Mouse (Mus musculus): ENCODE results near the gene Ctla4.

Ctla4 gene

DNA sequence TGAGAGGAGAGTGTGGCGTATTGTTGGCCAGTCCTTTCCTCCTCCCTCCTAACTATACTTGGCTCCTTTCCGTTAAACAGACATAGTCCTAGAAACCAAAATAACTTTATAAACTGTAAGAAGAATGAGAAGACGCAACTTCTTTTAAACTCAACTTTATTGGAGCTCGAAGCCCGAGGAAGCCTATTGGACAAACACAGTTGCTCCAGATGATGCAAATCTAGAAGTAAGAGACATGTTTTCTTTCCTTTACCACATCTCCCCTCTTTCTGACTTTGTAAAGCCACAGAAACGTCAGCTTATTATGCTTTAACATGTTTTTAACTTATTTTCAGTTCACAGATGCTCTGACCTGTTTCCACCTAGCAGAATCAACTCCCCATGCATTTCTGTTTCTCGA is at the start of gene Ctla4:
Gene Ctla4 (plus strand): TSS at position 20 of the 400 bp plus-strand sequence.
- DNase-seq: no peak

DNA sequence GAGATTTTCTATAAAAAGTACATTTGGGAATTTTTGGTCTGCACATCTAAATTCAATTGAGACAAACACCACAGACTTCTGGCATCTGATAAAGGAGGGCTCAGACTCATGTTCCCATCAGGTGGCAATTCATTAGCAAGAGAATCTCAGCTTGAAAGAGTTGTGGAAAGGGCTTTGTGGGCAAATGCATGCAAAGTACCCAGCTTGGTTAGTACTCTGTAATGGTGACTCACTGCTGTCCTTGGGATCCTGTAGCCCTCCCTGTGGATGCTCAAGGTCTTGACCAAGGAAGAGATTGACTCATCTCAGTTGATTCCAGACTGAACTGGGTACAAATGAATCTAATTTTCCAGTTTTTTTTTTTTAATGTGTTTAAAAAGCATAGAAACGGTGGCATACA is 47.6 kb upstream of the Ctla4 start:
- DNase-seq: peak; percentile 42

DNA sequence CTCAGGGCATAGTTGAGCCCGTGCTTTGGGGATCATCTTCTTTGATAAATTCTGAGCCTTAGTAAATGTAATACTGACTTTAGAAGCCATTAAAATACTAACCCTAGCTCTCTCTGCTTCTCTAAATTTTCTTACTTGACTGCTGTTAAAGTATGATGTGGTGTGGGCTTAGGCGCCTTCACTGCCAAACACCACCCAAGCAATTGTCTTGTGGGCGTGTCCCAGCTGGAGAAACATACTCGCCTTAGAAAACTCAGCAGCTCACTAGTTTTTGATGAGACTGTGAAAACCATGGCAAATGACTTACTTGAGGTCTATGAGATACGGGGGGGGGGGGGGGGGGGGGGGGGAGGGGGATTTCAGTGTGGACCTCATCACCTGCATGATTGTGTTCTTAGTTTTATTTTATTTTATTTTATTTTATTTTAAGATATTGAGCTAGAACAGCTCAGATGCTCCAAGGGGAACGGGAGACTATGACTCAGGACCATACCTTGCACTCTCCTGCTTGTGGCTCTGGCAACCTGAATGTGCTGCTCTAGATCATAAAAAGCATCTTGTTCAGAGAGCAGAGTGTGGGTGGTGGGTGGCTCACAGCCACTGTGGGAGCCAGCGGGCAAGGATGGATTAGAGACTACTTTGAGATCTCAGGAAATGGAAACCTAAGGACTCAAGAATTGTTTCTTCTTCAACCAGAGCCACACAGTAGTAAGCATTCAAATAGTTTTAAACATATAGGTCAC is 41.3 kb upstream of the Ctla4 start:
- peak; percentile 24 for DNase-seq

DNA sequence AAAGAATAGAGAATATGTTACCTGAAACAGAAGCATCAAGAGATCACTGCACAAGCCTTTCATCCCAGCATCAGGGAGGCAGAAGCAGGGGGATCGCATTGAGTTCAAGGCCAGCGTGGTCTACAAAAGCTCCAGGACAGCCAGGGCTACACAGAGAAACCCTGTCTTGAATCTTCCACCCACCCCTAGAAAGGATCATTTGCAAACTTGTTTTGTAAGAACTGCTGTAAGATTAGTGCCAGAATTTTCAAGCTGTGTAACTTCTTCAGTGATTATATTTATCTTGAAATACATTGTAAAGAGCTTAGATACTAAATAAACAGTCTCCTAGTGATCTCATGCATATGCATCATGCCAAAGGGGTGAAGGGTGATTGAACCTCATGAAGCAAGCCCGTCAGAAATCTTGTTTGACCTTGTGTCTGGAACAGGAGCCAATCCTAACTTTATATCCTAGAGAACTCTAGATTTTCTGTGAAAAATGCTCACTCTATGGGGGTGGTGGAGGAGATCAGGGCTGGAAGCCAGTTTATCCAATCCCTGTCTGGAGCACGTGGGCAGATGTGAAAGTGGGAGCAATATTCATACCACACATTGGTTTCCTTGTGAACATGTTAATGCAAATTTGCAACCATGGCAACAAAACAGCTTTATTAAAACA is 40.1 kb upstream of the Ctla4 start:
- DNase-seq: peak; percentile 85

DNA sequence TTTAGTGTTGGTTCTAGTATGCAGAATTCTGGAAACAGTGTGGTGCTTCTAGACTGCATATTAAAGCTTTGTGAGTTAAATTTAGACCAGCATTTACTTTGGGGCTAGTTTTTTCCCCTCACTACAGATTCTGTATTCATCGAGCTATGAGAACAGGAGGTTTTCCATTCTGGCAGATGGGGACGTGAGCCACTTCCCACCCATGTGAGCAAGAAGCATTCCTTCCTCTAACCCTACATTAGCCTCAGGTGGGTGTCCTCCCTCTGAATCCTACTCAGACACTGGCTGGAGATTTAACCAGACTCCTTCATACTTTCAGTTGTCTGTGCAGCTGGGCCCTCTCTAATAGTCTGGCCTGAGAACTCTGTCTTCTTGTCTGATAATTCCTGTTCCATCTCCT is 37.7 kb upstream of the Ctla4 start:
- peak; percentile 43 for DNase-seq

DNA sequence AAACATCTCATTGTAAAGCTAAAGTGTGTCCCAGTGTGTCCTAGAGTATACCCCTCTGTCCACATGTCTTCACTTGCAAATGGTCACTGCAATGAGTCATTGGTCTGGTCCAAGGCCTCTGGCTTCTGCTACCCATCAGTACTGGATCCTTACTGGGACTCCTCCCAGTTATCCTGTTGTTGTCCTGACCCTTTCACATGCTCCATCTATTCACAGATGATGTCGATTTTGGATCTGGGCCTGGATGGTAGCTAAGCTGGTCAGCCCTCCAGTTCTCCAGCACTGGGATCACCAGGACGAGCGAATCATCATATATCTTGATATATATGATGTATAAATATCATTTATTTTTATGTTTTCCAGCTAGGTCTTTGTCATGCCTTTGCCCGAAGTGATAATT is 37.0 kb upstream of the Ctla4 start:
- peak; percentile 85 for DNase-seq

DNA sequence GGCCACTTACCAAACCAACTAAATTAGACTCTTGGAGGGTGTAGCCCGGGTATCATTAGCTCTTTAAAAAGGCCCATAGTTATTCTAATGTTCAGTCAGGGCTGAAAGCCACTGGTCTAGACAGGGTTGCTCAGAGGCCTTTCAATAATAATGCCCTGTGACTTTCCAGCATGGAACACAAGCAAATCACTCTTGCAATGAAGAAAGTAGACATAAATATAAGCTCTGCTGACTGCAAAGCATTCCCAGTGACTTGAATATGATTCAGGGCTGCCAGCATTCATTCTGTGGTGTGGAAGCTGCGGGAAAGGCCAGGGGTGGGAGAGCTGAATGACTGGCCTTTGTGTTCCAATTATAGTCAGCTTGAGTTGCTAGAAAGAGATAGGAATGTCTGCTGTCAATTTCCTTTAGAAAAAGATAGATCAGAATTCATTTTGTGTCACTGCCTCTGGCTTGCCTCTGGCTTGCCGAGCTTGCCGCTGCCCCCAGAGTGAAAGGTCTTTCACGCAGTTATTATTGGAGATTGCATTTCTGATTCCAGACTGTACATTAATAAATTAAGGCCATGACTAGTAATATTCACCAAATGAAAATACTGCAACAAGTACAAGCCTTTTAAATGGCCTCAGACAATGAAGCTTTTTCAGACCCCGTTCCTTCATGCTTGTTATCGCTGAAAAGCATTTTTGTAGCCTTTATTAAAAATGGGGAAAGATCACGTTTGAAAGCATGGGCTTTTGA is 35.6 kb upstream of the Ctla4 start:
- peak; percentile 87 for DNase-seq

DNA sequence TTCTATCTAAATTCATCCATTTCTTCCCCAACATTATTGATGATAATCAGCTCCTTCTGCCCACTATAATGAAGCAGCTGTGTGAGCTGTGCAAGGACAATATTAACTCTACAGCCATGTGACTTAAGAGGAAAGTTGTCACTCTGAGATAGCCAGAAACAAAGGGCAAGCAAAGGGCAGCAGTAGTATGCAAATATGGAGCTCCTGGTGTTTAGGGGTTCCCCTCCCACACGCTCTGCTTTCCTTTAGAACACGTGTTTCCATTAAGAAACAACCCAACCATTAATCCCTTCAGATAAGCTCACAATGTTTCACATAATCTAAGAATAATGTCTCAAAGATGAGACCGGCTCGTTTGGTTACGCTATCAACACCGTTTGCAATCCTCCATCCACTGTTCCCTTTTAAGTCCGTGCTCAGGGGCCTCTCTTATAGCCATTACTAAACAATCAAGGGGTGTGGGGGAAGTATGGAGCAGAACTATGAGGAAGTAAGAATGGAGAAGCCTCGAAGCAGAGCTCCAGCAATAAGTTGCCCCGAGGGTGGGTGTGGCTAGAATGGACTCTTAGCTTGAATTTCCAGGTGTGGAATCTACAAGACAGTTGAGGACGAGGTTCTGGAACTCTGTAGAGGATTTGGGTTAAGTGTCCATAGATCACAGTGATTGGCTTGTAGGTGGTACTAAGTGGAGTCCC is 34.6 kb upstream of the Ctla4 start:
- peak; percentile 85 for DNase-seq

DNA sequence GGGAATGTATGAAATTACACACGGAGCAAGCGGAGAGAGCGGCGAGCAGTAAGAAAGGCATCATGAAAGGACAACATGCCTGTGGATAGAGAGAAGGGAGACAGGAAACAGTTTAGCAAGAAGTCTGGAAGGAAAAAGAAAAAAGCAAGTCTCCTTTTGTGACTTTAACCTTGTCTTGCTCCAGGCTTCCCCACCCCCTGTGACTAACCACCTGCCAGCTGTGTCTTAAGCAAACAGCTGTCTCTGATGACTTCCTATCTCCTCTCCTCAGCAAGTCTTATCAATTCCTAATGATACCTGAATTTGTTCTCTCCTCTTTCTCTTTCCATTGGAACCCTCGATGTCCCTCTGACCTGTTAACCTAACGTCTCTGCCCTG is 34.0 kb upstream of the Ctla4 start:
- no peak for DNase-seq

DNA sequence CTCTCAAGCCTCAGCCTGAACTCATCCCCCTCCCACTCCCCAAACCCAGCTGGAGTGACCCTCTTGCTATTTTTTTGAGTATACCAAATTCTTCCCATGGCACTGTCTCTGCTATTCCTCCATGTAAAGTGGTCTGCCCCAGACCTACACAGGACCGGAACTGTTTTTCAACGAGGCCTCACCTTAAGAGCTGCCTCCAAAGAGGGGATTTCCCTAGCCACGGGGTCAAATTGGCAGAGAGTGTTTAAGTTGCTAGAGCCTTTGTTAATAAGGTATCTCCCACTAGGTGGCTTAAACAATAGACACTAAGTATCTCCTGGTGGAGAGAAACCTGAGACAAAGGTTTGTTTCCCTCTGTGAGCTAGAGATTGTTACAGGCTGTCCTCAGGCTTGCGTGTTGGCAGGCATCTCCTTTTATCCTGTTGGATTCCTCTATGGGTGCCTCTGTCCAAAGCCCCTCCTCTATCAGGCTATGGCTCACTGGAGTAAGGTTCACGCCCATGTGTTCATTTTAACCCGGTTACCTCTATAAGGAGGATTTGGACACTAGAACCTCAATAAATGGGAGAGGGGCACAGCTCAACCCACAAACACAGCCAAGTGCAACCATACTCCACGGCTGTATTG is 33.4 kb upstream of the Ctla4 start:
- peak; percentile 88 for DNase-seq

DNA sequence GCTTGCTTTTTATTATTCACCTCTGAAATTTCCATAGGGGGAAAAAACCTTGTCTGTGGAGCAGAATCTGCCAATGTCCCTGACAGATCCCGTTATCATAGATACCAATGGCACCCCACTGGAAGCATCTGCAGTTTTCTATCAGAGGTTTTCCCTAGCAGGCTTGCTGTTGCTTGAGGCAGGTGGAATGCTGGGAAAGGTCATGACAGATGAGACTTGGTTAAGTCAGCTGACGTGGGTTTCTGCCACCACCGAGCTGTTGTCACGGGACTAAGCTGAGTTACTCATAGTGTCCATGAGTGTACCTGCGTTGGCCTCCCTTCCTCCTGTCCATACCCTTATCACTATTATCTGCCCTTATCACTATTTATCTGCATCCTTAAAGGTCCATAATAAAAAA is 32.8 kb upstream of the Ctla4 start:
- DNase-seq: peak; percentile 64

DNA sequence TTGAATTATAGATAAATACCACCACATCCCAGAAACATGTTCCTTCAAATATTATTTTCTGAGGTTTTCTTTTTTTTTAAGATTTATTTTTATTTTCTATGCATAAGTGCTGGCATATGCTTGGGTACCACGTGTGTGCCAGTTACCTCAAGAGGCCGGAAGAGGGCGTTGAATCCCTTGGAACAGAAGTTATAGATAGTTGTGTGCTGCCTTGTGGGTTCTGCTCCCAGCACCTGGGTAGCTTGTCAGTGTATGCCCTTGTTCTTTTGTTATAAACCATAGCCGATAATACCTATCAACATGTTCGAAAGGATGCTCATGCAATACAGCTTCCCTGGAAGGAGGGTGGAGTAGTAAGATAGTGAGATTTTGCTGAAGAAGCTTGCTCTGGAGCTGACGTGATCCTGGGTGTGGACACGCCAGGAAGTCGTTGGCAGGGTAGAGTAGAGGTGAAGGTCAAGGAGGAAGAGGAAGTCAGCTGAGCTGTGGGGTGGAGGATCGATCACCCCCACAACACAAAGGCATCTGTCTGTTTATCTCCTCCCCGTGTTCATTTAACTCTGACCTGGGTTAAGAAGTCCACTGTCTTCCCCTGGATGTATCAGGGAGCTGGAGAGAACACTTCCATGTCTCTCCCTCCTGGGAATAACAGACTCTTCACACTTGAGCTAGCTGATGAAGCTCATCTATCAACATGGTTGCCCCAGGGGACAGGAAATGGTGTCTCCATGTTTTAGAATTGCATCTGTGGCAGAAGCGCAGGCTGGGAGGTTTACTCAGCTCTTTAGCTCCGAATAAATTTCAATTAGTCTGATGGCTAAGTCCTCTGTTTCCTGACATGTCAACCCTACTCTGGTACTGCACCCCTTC is 29.2 kb upstream of the Ctla4 start:
- peak; percentile 90 for DNase-seq

DNA sequence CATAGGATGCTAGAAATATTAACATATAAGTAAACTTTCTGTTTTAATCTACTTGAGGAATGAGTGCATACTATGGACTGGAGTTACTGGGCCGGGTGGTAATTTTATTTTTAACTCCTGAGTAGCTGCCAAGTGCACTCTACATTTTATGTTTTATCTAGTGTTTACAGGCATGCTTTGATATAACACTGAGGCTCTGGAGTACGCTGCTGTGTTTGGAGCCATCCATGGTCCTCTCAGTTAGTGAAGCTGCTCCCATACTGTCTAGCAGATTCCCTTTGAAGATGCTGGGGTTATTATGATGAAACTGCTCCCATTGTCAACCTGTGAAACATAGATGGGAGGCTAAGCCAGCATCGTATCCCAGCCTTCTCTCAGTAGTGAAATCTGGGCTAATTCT is 27.6 kb upstream of the Ctla4 start:
- peak; percentile 82 for DNase-seq

DNA sequence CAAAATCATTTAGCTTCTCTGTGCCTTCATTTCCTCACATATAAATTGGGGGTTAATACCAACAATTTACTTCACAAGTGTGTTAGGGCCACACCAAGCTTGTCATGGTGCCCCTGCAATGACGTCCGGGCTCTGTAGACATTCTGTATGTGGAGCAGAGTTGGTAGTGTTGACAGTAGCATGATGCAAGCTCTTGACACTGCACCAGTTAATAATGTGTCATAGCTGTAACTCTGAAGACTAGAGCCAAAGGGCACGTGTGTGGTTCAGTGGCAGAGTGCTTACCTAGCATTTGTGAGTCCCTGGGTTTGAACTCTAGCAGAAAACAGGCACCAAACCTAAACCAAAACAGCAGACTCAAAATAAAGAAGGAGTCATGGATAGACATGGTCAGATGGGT is 27.0 kb upstream of the Ctla4 start:
- peak; percentile 84 for DNase-seq

DNA sequence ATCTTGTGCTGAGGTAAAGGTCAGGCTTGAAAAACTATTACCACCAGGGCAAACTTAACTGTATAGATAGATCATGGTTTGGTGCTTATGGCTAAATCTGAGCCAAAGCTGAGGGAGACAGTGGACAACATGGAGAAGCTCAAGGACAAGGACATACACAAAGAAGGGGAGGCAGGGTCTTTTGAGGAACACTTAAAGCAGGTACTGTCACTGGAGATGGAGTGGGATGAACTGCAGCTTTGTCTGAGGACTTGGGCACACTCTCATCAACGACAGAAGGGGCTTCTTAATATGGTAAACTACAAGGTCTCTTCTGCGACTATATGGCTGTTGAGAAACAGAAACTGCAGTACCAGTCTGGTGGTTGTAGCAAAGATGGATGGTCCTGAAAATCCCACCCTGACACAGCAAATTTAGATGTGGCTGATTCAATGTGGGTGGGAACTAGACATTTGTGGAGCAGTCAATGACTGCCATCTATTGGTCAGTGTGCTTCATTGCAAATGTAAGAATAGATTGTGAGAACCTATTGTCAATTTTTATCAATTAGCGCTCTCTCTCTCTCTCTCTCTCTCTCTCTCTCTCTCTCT is 26.3 kb upstream of the Ctla4 start:
- peak; percentile 90 for DNase-seq

DNA sequence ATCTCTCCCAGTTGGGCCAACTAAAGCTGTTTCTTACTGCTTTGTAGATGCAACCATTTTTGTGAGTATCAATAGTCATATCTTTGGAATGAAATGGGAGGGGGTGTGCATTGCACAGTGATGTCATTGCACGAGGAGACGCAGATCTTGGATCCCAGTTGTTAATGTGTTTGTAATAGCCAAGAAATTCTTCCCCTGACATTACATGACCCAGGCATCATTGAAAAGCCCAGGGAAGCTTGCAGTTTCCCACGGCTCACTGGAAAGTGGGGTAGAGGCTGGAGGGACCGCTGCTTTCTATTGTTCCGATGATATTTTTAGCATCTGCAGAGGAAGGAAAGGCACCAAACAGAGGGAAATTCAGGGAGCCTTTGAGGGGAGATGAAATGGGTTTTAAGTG is 25.8 kb upstream of the Ctla4 start:
- peak; percentile 97 for DNase-seq

DNA sequence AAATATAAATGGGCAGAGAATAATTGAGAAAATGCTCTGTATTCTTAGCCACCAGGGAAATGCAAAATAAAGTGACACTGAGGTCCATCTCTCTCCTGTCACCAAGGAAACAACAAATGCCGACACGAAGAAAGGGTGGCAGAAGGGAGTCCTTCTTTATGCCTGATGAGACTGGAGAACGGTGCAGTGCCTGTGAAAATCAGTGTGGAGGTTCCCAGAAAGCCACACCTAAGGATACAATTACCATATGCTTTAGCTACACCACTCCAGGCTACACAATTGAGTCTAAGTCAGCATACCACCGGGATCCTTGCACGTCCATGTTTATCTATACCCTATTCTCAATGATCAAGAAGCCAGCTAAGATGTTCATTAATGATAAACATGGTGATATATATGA is 25.4 kb upstream of the Ctla4 start:
- peak; percentile 89 for DNase-seq

DNA sequence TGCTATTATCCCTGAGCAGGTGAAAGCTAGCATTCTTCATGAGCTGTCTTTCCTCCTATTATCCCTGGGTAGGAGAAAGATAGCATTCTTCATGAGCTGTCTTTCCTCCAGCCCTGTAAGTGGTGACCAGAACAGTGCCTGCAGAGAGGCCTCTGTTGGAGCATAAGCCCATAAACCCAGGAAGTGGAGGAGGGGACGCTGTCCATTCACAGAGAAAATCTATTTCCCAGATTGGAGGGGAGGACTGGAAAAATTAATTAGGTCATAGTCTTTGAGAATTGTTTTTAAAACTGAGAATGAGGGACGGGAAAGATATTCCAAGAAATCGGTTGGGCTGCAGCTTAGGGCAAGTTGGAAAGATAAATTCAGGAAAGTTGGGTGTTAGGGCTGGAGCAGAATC is 24.3 kb upstream of the Ctla4 start:
- DNase-seq: peak; percentile 94

DNA sequence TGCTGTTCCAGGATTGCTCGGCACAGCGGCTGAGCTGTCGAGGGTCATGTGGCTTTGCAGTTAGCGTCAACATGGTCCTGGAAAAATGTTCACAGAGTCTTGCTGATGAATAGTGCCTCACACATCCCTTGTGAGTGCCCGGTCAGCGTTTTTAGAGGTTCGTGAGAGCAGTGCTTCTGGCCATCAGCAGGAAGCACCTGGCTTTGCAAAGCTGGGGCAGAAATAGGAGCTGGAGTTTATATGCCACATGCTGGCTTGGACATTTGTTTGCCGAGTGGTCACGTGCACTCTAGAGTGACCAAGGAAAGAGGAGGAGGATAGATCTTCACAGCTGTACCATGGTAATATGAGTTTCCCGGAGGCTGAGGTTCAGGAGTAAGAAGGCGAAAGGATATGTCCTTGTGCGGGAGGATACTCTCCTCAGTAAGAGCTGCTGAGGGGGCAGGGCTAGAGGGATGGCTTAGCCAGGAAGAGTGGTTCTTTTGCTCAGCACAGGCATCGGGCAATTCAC is 23.8 kb upstream of the Ctla4 start:
- peak; percentile 99 for DNase-seq

DNA sequence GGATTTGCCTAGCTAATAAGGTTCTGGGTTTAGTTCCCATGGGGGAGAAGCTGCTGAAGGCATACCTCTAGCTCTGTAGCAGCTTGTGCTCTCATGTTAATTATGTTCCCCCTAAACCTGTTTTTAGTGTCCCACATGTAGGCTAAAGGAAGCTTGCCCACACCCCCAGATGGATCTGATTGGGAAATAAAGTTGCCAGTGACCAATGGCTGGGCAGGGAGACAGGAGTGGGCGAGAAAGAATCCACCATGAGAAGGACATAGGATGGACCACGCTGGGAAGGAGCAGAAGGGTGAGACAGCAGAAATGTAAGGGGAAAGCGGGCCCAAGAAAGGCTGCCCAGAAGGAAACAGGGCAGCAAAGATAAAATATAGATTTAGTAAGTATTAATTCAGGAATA is 23.1 kb upstream of the Ctla4 start:
- peak; percentile 96 for DNase-seq

DNA sequence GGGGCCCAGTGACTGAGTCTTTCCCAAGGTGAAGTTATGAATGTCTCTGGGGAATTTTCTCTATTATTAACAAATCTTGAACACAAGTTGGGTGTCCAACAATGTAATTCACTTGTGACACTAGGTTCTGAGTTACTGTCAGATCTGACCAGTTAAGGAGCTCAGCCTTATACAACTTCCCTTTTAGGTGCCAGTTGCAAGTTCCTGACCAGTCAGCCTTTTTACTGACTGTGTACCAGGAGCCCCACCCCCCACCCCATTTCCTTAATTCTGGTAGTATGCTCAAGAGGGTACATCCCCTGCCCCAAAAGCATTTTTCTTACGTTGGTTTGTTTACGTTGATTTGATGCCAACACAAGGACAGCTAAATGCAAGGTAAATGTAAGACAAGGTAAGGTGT is 21.6 kb upstream of the Ctla4 start:
- peak; percentile 88 for DNase-seq
